Mouse (Mus musculus): Measurements from ENCODE around the gene Bhlhe23.

GRCm38 (mm10) chr2:180775223-180775622 lies 1.5 kb downstream of the Bhlhe23 start:
- TF ChIP-seq CTCF (IDR thresholded peaks at IDR 0.05; ENCODE audit: control insufficient read depth, insufficient read depth, insufficient read length) = no peak
- TF ChIP-seq USF1 (IDR thresholded peaks at IDR 0.05; ENCODE audit: low read depth) = no peak
- TF ChIP-seq MYOD1 (IDR thresholded peaks at IDR 0.05; ENCODE audit: control insufficient read depth, insufficient read length, low read depth) = no peak
- TF ChIP-seq CEBPB (IDR thresholded peaks at IDR 0.05; ENCODE audit: low read depth) = no peak
- TF ChIP-seq MAX (IDR thresholded peaks at IDR 0.05) = no peak
- no peak for TF ChIP-seq FOSL1 (IDR thresholded peaks at IDR 0.05; ENCODE audit: insufficient read depth, low read length, poor library complexity, severe bottlenecking)
- TF ChIP-seq MYOG (IDR thresholded peaks at IDR 0.05; ENCODE audit: control insufficient read depth, extremely low read depth, insufficient read length) = no peak
